Mouse (Mus musculus): ENCODE results near the gene Rnf13. TPM values are rescaled to one million over a fixed set of nuclear protein-coding genes. Genes with fewer than 3 reads are reported as not detected.

Rnf13 gene
- 10.6 and 12.7 TPM in 2 replicates for polyA plus RNA-seq (2012; rRNA removed; ENCODE audit: low replicate concordance)

DNA sequence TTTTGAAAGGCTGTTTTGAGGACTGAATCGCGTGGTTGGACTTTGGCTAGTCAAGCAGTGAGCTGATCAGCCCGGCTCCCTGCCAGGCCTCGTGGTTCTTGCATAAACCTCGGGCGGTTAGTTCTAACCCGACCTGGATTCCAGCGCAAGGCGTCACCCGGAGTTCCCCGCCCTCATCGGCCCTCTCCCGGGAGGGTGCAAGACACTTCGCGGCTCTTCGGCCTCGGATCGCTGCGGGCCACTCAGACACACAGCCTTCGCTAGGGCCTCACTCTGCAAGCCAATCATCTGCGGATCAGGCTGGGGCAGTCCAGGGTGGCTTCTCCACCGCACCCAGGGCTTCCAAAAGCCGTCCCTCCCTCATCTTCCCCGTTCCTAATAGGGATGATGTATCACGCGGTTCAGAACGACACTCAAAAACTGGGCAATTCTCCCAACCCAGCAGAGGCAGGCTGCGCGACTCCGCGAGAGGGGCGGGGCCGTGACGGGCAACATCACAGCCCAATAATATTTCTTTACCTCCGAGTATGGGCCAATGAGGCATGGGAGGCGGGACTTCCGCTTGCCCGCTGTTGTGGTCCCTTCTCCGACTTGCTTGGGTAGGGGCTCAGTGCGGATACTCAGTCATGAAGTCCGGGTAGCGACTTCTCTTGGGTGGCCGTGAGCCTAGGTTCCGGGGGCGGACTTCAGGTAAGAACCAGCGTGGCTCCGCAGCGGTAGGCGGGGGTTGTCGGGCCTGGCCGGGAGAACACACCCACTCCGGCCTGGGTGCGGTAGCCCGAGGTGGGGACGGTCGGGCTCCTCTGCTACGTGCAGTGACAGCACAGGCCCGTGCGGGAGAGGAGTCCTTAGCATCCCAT lies at the start of gene Rnf13:
TSS of gene Rnf13 (plus strand) at position 552 of the 860 bp plus-strand sequence.

GRCm38 (mm10) chr3:57692719-57693118 lies 43.1 kb upstream of the Rnf13 start, which contains the start of gene Ankub1:
Gene Ankub1 (minus strand): TSS chr3:57692799.

DNA sequence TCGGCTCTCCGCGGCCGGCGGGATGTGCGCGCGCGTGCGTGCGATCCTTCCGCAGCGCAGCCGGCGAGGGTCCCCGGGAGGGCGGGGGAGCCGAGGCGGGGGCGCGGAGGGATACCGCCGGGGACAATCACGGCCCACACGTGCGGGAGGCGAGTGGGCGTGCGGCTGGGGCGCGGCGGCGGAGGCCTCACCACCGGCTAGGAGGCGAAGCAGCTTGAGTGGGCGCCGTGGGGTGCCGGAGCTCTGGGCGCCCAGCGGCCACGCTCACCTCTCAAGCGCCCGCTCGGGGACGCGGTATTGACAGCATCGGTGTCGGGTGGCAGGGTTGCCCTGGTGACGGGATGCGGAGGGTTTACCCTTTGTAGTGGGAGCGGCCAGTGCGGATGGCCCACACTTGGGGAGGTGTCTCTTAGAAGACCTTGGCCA lies 111.9 kb downstream of the Rnf13 start, which contains the start of gene Pfn2:
TSS of gene Pfn2 (minus strand) at position 320 of the 426 bp plus-strand sequence.

Other genes starting within 250 kb of the Rnf13 start
- gene Wwtr1, start 160.2 kb upstream of the Rnf13 start, polyA plus RNA-seq (2012; rRNA removed; ENCODE audit: low replicate concordance), result 2.7 and 6.4 TPM in 2 replicates
- gene Commd2, start 84.3 kb upstream of the Rnf13 start, polyA plus RNA-seq (2012; rRNA removed; ENCODE audit: low replicate concordance), result 6.8 and 8.6 TPM in 2 replicates
- not detected in 2 replicates for gene Ankub1, start 43.3 kb upstream of the Rnf13 start, polyA plus RNA-seq (2012; rRNA removed; ENCODE audit: low replicate concordance)
- 0.69 and 2.1 TPM in 2 replicates for gene Pfn2, start 112.0 kb downstream of the Rnf13 start, polyA plus RNA-seq (2012; rRNA removed; ENCODE audit: low replicate concordance)

Data from duodenum, adult 2 months (tissue).